Mouse (Mus musculus): ENCODE results near the gene Pnpla6. TPM values are rescaled to one million over a fixed set of nuclear protein-coding genes. Genes with fewer than 3 reads are reported as not detected.
A peak's percentile ranks its signal among the peaks of the same experiment; 100 is the strongest.

Gene Pnpla6
- polyA plus RNA-seq, 1 experiment from 2014 or later = 9.2 TPM

DNA sequence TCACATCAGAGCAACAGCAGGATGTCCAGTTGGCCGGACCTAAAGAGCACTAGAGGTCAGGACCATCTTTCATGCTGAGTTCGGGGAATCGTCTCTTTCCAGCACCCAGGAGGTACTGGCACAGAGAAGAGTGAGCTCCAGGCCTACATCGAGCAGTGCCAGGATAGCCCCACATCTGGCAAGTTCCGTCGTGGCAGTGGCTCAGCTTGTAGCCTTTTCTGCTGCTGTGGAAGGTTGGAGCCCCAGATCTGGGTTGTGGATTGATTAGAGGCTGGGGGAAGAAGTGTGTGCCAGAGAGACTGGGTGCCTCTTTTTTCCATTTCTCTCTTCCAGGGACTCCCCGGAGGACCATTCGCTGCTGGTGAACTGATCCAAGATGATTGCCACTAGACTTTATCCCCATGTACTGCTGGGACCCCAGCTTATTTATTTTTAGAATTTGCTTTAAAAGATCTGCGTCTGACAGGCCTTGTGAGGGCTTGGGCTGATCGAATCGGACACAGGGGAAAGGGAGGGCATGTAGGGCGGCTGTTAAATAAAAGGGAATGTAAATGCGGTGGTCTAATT is 420 bp upstream of the Pnpla6 start:
- peaks cover 37% of the 10 kb centered on the region for H3K4me1 ChIP-seq (replicated peaks)
- peak overlapping the region; percentile 98 for H3K4me2 ChIP-seq
- peak overlapping the region; percentile 86 for H3K4me3 ChIP-seq (replicated peaks)
- H3K9me3 ChIP-seq (replicated peaks) = no peaks in the 10 kb centered on the region
- no peak for ATAC-seq (ENCODE audit: insufficient read depth)
- peak overlapping the region; percentile 30; the same call in 1 of the 2 replicates for H3K9ac ChIP-seq
- H3K36me3 ChIP-seq (replicated peaks) = peaks cover 18% of the 10 kb centered on the region; the same call in 1 of the 2 replicates
- WGBS (ENCODE audit: insufficient replicate concordance) = 35% methylated on average over 13 of the region's 13 CpGs
- no peaks in the 10 kb centered on the region for H3K27me3 ChIP-seq
- peak overlapping the region; percentile 86 for H3K27ac ChIP-seq (replicated peaks)

DNA sequence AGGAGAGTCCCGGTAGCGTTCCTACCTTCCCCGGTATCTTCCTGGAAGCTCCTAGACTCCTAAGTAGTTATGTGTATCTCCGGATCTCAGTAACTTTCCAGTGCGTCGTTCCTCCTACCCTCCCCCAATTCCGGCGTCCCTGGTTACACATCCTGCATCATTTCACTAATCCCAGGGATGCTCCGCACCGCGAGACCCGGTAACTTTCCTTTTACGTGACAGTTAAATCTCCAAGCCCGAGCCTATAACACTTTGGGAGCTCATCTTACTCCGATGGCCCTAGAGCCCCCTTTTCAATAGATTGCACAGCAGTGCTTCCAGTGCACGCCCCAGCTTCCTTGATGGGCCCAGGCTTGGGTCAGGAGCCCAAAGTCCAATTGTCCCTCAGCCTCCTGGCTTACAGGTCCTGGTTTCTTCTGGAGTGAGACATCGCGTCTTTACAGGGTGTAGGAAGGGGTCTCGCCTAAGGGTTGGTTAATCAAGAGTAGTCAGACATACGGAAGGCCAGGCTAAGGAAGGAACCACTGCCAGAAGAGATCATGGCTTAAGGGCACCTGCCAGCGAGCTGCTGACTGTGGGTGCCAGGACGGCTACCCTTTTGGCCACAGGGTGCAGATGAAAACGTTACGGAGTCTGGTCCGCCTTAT is 710 bp downstream of the Pnpla6 start:
- Histone ChIP-seq H3K27ac (replicated peaks) (peak overlapping the region; percentile 86), H3K9me3 (replicated peaks) (no peaks in the 10 kb centered on the region), H3K36me3 (replicated peaks) (0 out of 2 replicates have a peak, but pooled peaks cover 11% of the 10 kb centered on the region), H3K27me3 (no peaks in the 10 kb centered on the region), H3K4me3 (replicated peaks) (peak overlapping the region; percentile 86), H3K4me2 (peak overlapping the region; percentile 98), H3K9ac (peak overlapping the region; percentile 70), H3K4me1 (replicated peaks) (peaks cover 48% of the 10 kb centered on the region)
- peak; percentile 26 for ATAC-seq (ENCODE audit: insufficient read depth)
- under 1% methylated on average over 25 of the region's 25 CpGs for WGBS (ENCODE audit: insufficient replicate concordance)

DNA sequence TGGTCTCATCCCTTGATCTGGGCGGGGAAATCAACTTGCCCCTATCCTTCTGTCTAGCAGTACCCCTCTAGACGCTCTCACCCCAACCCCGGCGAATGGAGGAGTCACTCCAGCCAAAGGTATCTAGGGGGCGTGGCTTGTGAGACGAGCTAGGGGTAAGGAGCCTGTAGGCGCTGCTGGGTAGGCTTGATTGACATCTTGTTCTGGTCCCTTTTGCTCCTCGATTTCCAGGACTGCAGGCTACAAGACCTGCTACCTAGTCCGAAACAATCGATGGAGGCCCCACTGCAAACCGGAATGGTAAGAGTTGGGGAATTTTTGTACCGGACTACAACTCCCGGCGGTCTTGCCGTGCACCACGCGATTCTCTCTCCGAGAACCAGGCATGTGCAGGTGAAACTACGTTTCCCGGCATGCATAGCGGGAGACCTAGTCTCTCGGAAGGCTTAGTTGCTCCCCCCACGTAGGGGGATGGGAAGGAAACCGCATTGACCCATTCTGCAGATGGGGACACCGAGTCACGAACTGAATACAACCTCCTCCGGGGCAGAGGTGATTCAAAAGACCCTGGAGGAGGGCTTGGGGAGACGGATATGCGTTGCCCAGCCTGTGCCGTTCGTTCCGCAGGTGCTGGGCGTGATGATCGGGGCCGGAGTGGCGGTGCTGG is 1.4 kb downstream of the Pnpla6 start:
- Histone ChIP-seq H3K9me3 (replicated peaks) (no peaks in the 10 kb centered on the region), H3K27ac (replicated peaks) (peak overlapping the region; percentile 86), H3K27me3 (no peaks in the 10 kb centered on the region), H3K36me3 (replicated peaks) (peaks cover 14% of the 10 kb centered on the region; the same call in 1 of the 2 replicates), H3K4me1 (replicated peaks) (peaks cover 55% of the 10 kb centered on the region), H3K9ac (peak overlapping the region; percentile 70), H3K4me3 (replicated peaks) (peak overlapping the region; percentile 86), H3K4me2 (peak overlapping the region; percentile 98)
- peak; percentile 88 for ATAC-seq (ENCODE audit: insufficient read depth)
- under 1% methylated on average over 36 of the region's 36 CpGs for WGBS (ENCODE audit: insufficient replicate concordance)

DNA sequence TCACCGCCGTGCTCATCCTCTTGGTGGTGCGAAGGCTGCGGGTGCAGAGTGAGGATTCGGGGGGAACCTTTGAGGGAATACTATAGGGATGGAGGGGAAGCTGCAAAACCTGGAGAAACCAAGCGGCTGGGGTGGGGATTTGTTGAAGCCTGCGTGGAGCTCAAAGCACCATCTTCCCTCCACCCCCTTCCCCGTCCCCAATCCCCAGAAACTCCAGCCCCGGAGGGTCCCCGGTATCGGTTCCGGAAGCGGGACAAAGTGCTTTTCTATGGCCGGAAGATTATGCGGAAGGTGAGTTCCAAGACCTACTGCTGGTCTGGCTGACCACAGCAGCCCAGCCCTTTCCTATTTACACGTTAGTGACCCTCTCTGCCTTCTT is 1.9 kb downstream of the Pnpla6 start:
- peak overlapping the region; percentile 70 for H3K9ac ChIP-seq
- no peaks in the 10 kb centered on the region for H3K9me3 ChIP-seq (replicated peaks)
- H3K27ac ChIP-seq (replicated peaks) = peak overlapping the region; percentile 86
- WGBS (ENCODE audit: insufficient replicate concordance) = 8% methylated on average over 16 of the region's 16 CpGs
- H3K4me1 ChIP-seq (replicated peaks) = peaks cover 60% of the 10 kb centered on the region
- H3K27me3 ChIP-seq = no peaks in the 10 kb centered on the region
- no peak for ATAC-seq (ENCODE audit: insufficient read depth)
- peak overlapping the region; percentile 98 for H3K4me2 ChIP-seq
- H3K4me3 ChIP-seq (replicated peaks) = peak overlapping the region; percentile 86
- H3K36me3 ChIP-seq (replicated peaks) = peaks cover 14% of the 10 kb centered on the region; the same call in 1 of the 2 replicates

DNA sequence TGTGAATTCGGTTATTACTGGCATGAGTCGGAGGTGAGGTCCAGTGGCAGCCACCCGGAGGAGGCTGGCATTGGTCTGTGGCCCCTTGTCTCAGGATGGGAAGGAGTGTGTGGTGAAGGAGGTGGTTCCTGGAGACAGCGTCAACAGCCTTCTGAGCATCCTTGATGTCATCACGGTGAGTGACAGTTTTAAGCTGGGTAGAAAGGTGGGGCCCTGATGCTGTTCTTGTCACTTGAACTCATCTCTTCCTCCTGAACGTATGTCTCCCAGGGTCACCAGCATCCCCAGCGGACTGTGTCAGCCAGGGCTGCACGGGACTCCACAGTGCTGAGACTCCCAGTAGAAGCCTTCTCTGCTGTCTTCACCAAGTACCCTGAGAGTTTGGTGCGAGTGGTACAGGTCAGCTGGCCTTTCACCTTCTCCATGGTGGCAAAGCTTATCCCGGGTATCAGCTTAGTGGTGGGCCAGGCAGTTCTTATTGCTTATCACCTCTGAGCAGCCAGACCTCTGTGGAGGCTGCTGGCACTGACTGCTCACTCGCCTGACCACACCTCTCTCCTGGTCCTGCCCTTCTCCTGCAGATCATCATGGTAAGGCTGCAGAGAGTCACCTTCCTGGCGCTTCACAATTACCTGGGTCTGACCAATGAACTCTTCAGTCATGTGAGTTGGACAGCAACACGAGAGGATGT is 7.0 kb downstream of the Pnpla6 start:
- Histone ChIP-seq H3K27me3 (no peaks in the 10 kb centered on the region), H3K27ac (replicated peaks) (peak overlapping the region; percentile 96)

DNA sequence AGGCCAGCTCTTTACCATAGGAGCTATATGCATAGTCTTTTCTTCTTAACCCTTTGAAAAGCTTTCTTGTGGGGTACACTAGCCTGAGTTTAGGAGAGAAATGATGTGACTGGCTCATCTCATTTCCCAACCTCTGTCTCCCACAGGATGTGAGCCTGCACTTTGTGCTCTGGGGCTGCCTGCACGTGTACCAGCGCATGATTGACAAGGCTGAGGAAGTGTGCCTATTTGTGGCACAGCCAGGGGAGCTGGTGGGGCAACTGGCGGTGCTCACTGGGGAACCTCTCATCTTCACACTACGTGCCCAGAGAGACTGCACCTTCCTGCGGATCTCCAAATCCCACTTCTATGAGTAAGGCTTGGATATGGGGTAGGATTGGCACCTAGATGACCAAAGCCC is 15.6 kb downstream of the Pnpla6 start:
- Histone ChIP-seq H3K36me3 (replicated peaks) (peaks cover 35% of the 10 kb centered on the region), H3K4me2 (no peak overlapping the region), H3K4me3 (replicated peaks) (no peak overlapping the region), H3K9ac (no peak overlapping the region), H3K4me1 (replicated peaks) (peaks cover 6% of the 10 kb centered on the region), H3K27me3 (no peaks in the 10 kb centered on the region), H3K9me3 (replicated peaks) (no peaks in the 10 kb centered on the region), H3K27ac (replicated peaks) (no peak overlapping the region)
- WGBS (ENCODE audit: insufficient replicate concordance) = 69% methylated on average over 5 of the region's 5 CpGs
- no peak for ATAC-seq (ENCODE audit: insufficient read depth)

More for the DNA sequence above, 7.0 kb downstream of the Pnpla6 start:
- Histone ChIP-seq H3K9ac (peak overlapping the region; percentile 28; the same call in 1 of the 2 replicates), H3K4me2 (peak overlapping the region; percentile 69), H3K4me1 (replicated peaks) (peaks cover 66% of the 10 kb centered on the region), H3K9me3 (replicated peaks) (no peaks in the 10 kb centered on the region), H3K4me3 (replicated peaks) (peak overlapping the region; percentile 36), H3K36me3 (replicated peaks) (peaks cover 50% of the 10 kb centered on the region)
- ATAC-seq (ENCODE audit: insufficient read depth) = peak; percentile 99
- WGBS (ENCODE audit: insufficient replicate concordance) = 39% methylated on average over 13 of the region's 13 CpGs

DNA sequence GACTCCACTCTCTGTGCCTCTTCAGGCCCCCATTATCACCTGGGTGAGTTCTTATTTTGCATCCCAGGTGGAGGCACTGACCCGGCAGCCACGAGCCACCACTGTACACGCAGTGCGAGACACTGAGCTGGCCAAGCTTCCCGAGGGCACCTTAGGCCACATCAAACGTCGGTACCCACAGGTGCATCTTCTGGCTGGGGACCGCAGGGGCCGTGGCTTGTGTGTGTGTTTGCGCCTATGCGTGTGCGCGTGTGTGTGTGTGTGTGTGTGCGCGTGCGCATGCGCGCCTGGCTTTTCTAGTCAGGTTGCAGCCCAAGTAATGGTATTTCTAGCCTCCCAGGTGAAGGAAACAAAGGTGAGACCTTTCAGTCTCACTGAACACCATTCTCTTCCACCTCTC is 16.8 kb downstream of the Pnpla6 start:
- Histone ChIP-seq H3K4me3 (replicated peaks) (no peak overlapping the region), H3K4me1 (replicated peaks) (peaks cover 15% of the 10 kb centered on the region), H3K27ac (replicated peaks) (no peak overlapping the region), H3K9me3 (replicated peaks) (no peaks in the 10 kb centered on the region), H3K4me2 (no peak overlapping the region), H3K9ac (no peak overlapping the region), H3K27me3 (no peaks in the 10 kb centered on the region), H3K36me3 (replicated peaks) (peaks cover 27% of the 10 kb centered on the region)
- ATAC-seq (ENCODE audit: insufficient read depth) = no peak
- WGBS (ENCODE audit: insufficient replicate concordance) = 86% methylated on average over 18 of the region's 18 CpGs

DNA sequence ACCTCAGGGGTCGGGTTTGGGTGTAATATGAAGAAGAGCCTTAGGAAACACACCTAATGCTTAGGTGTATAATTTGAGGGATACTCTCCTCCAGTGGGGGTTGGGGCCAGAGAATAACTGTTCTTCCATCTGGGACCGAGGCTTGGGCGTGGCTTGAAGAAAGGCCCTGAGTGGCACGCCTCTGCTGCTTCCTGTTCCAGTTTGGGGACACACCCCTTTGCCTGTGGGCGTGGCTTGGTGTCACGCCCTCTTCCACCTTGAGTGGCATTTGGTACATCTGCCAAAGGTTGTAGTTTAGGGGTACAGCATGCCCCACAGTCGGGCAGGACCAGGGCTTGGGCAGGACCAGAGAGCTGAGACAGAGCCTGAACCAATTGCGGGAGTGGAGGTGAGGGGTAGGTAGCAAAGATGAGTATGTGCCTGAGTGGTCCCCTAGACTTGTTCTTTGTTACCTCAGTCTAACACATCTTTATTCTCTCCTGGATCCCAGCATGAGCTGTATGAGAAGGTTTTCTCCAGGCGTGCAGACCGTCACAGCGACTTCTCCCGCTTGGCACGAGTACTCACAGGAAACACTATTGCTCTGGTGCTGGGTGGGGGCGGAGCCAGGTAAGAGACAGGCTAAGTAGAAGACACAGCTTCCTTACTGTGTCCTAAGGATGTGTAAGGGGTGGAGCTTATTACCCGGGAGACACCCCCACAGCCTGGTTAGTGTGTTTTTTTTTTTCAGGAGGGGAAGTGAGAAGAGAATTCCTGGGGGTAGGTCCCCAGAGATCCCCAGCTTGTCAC is 21.1 kb downstream of the Pnpla6 start:
- H3K36me3 ChIP-seq (replicated peaks) = peaks cover 59% of the 10 kb centered on the region
- no peak overlapping the region for H3K9ac ChIP-seq
- H3K4me2 ChIP-seq = peak overlapping the region; percentile 34; the same call in 1 of the 2 replicates
- peaks cover 15% of the 10 kb centered on the region for H3K4me1 ChIP-seq (replicated peaks)
- H3K4me3 ChIP-seq (replicated peaks) = no peak overlapping the region
- H3K27ac ChIP-seq (replicated peaks) = no peak overlapping the region
- peak; percentile 81 for ATAC-seq (ENCODE audit: insufficient read depth)
- H3K27me3 ChIP-seq = no peaks in the 10 kb centered on the region
- WGBS (ENCODE audit: insufficient replicate concordance) = 45% methylated on average over 15 of the region's 15 CpGs
- no peaks in the 10 kb centered on the region for H3K9me3 ChIP-seq (replicated peaks)

DNA sequence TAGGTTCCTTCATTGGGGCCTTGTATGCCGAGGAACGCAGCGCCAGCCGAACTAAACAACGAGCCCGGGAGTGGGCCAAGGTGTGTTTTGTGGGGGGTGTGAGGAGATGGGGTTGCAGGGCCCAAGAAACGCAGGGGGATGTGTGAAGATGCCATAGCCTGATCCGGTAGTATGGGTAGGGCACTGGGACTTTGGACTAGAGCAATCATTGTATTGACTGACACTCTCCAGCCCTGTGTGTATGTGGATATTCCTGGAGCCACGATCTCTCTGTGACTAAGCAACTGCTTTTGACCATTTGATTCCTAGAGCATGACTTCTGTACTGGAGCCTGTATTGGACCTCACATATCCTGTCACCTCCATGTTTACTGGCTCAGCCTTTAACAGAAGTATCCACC is 21.8 kb downstream of the Pnpla6 start:
- H3K4me2 ChIP-seq = no peak overlapping the region
- ATAC-seq (ENCODE audit: insufficient read depth) = no peak
- peaks cover 59% of the 10 kb centered on the region for H3K36me3 ChIP-seq (replicated peaks)
- no peak overlapping the region for H3K4me3 ChIP-seq (replicated peaks)
- 85% methylated on average over 9 of the region's 9 CpGs for WGBS (ENCODE audit: insufficient replicate concordance)
- H3K9me3 ChIP-seq (replicated peaks) = no peaks in the 10 kb centered on the region
- H3K4me1 ChIP-seq (replicated peaks) = peaks cover 15% of the 10 kb centered on the region
- no peak overlapping the region for H3K27ac ChIP-seq (replicated peaks)
- H3K27me3 ChIP-seq = no peaks in the 10 kb centered on the region
- no peak overlapping the region for H3K9ac ChIP-seq

DNA sequence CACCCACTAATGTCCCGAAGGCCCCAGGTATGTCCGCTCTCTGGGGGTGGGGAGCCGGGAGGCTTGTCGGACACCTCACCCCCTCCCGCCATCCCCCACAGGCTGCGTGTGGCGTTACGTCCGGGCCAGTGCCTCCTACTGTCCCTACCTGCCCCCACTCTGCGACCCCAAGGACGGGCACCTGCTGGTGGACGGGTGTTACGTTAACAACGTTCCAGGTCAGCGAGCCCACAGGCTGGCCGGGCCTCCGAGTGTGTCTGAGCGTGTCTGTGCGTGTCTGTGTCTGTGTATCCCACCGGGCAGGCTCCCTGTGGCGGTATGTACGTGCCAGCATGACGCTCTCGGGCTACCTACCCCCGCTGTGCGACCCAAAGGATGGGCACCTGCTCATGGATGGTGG is 22.5 kb downstream of the Pnpla6 start:
- Histone ChIP-seq H3K4me3 (replicated peaks) (no peak overlapping the region), H3K27me3 (no peaks in the 10 kb centered on the region), H3K9me3 (replicated peaks) (no peaks in the 10 kb centered on the region), H3K4me1 (replicated peaks) (peaks cover 15% of the 10 kb centered on the region), H3K9ac (no peak overlapping the region), H3K36me3 (replicated peaks) (peaks cover 59% of the 10 kb centered on the region), H3K27ac (replicated peaks) (no peak overlapping the region), H3K4me2 (no peak overlapping the region)
- WGBS (ENCODE audit: insufficient replicate concordance) = 91% methylated on average over 26 of the region's 26 CpGs
- no peak for ATAC-seq (ENCODE audit: insufficient read depth)

Data from liver, embryonic 15.5 days (tissue).